Mouse (Mus musculus) E14TG2a.4 (cell line): ENCODE data around the gene Spp2.

Source experiments
- CTCF ChIP-seq: conservative IDR thresholded peaks from 2 replicates; pipeline ENCODE4 v1.5.1; 2014; ENCODE audit warnings: low read length
- NANOG ChIP-seq: IDR thresholded peaks from 2 replicates; pipeline ENCODE4 v1.6.1; 2014; ENCODE audit warnings: borderline replicate concordance, low read length, mixed read lengths
- POU5F1 ChIP-seq: IDR thresholded peaks from 2 replicates; pipeline ENCODE4 v1.6.1; 2014; ENCODE audit warnings: low read length, borderline replicate concordance

DNA sequence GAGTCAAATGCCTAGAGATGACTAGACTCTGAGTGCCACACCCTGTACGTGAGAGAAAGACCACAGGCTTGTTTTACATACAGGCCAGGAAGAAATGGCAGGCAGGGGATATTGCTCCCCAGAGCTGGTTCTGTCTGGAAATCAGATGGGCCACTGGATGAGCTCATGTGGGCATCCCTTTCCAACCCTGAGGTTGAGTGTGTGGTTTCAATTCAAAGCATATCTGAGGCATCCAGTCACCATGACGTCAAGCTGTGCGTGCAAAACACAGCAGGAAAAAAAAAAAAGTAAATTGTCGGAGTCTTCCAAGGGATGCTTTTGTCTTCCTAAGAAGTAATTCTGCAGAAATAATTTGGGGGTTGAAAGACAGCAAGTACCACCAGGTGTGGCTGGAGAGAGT lies 45.7 kb upstream of the Spp2 start:
- TF ChIP-seq CTCF: no peak
- TF ChIP-seq POU5F1: no peak
- no peak for TF ChIP-seq NANOG
